Mouse (Mus musculus): ENCODE measurements around the gene Lamb1. TPM values are rescaled to one million over a fixed set of nuclear protein-coding genes. Genes with fewer than 3 reads are reported as not detected.

Lamb1 gene
- polyA plus RNA-seq (2015; fragmentation: Nextera tagmentation; extraction: Ambion mirVana): 62.1 and 71.9 TPM in 2 replicates

DNA sequence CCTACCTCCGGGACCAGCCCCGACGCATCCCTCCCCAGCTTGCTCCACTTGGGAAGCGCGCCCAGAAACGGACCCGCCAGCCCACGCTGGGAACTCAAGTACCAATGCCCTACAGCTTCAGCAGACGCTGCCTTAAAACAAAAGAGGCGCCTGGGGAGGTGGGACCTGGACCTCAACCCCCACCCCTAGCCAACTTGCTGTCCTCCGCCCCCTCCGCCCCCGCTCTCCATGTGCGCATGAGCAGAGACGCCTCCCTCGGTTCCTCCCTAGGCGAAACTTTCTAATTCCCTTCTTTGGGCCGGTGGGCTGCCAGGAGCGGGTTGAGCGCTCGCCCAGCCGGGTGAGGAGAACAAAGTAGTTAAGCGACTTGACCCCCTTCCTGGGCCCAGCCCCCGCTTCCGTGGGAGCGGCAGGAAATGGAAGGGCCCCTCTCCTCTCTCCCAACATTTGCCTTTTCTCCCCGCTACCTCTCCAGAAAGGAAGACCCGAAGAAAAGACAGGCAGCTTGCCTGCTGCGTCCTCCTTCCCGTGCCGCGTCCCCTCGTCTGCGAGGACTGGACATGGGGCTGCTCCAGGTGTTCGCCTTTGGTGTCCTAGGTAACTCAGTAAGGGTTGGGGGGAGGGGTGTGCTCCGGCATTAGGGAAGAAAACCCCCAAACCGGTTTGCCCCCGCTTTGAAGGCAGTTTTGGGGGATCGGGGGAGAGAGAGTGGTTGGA lies at the start of gene Lamb1:
Lamb1 (plus strand) TSS at position 230 of the 717 bp plus-strand sequence.
- peak within 1 kb of the TSS; percentile 83 for H3K9ac ChIP-seq
- ATAC-seq (ENCODE audit: low FRiP score, low read depth): peak; percentile 70
- H3K4me1 ChIP-seq: peaks cover 40% of the 10 kb centered on the region
- H3K36me3 ChIP-seq: peaks cover 16% of the 10 kb centered on the region
- peak within 1 kb of the TSS; percentile 69 for H3K4me3 ChIP-seq
- WGBS: under 1% methylated on average over 39 of the region's 39 CpGs
- H3K27ac ChIP-seq: peak within 1 kb of the TSS; percentile 84
- H3K4me2 ChIP-seq (replicated peaks): peak within 1 kb of the TSS; percentile 89
- peaks cover 13% of the 10 kb centered on the region for H3K27me3 ChIP-seq
- no peaks in the 10 kb centered on the region for H3K9me3 ChIP-seq

DNA sequence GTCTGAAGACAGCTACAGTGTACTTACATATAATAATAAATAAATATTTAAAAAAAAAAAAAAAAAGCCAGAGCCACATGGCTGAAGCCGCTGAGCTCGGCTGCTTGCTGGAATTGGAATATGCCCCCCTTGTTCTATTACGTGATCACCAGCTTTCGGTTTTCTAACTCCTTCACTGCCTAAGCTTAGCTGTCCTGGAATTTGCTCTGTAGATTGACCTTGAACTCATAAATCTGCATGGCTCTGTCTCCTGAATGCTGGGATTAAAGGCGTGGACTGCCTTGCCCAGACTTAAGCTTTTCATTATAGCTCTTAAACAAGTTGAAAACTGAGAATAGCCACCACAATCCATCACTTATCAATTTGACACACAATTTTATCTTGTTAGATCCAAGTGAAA lies 47.8 kb upstream of the Lamb1 start:
- peaks cover 20% of the 10 kb centered on the region for H3K4me1 ChIP-seq
- H3K36me3 ChIP-seq: no peaks in the 10 kb centered on the region
- H3K9me3 ChIP-seq: no peaks in the 10 kb centered on the region
- ATAC-seq (ENCODE audit: low FRiP score, low read depth): no peak
- H3K4me3 ChIP-seq: no peak overlapping the region
- H3K27me3 ChIP-seq: no peaks in the 10 kb centered on the region
- 52% methylated on average over 5 of the region's 5 CpGs for WGBS
- H3K9ac ChIP-seq: no peak overlapping the region
- no peak overlapping the region for H3K4me2 ChIP-seq (replicated peaks)
- no peak overlapping the region for H3K27ac ChIP-seq

DNA sequence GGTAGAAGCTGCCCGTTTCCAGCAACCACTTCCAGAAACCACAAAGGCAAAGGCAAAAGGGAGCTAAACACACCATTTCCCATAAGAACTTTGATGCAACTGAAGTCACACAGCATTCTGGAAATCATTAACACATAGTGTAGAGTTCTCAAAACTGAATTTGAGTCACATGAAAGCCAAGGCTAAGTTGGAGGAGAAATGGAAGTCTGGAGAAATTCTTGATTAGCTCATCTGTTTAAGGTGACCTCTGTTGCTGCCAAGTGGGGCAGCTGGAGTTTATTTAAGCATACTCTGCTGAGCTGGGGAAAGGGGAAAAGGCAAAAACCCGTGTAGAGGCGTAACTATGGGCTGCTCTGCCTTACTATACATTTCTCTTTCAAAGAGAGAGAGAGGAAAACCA lies 46.3 kb upstream of the Lamb1 start:
- ATAC-seq (ENCODE audit: low FRiP score, low read depth): peak; percentile 66
- Histone ChIP-seq H3K9ac (no peak overlapping the region), H3K9me3 (no peaks in the 10 kb centered on the region), H3K27me3 (no peaks in the 10 kb centered on the region), H3K36me3 (no peaks in the 10 kb centered on the region), H3K4me1 (peaks cover 15% of the 10 kb centered on the region), H3K27ac (peak overlapping the region; percentile 56; the same call in 1 of the 2 replicates), H3K4me3 (no peak overlapping the region), H3K4me2 (replicated peaks) (no peak overlapping the region)
- WGBS: 28% methylated on average over 3 of the region's 3 CpGs

DNA sequence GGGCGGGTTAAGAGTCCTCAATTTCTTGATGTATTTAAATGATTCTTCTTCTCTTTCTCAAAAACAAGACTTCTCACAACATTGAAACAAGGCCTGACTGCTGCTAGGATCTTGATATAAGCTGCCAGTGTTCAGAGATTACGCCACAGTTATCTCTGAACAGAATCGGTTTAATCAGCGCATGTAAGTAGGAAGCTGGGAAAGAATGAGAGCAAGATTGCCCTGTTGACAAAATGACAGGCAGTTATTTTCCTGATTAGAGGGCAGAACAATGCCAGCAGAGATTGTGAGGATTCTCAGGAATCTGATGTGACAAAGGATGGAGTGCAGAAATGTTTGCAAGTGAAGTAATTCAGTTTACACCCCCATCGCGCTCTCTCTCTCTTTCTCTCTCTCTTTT lies 43.5 kb upstream of the Lamb1 start:
- no peak for ATAC-seq (ENCODE audit: low FRiP score, low read depth)
- WGBS: 88% methylated on average over 6 of the region's 6 CpGs
- Histone ChIP-seq H3K9ac (no peak overlapping the region), H3K27me3 (no peaks in the 10 kb centered on the region), H3K4me3 (no peak overlapping the region), H3K9me3 (no peaks in the 10 kb centered on the region), H3K4me2 (replicated peaks) (no peak overlapping the region), H3K4me1 (peaks cover 6% of the 10 kb centered on the region), H3K36me3 (no peaks in the 10 kb centered on the region), H3K27ac (no peak overlapping the region)

DNA sequence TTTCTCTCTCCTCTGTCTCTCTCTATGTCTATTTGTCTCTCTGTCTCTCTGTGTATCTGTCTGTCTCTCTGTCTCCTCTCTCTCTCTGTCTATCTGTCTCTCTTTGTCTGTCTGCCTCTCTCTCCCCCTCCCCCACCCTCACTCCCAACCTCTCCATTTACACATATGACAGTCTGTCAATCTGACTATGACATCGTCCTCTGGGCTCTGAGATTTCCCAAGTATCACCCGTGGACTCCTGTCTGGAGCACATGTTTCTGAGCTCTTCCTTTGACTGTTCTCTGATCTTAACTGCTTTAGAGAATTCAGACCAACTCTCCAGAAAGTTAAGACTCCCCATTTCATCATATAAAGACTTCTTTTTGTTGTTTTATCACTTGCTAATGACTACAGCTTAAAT lies 42.8 kb upstream of the Lamb1 start:
- ATAC-seq (ENCODE audit: low FRiP score, low read depth): no peak
- H3K27ac ChIP-seq: no peak overlapping the region
- no peaks in the 10 kb centered on the region for H3K9me3 ChIP-seq
- H3K27me3 ChIP-seq: no peaks in the 10 kb centered on the region
- peaks cover 6% of the 10 kb centered on the region for H3K4me1 ChIP-seq
- H3K36me3 ChIP-seq: no peaks in the 10 kb centered on the region
- no peak overlapping the region for H3K9ac ChIP-seq
- no peak overlapping the region for H3K4me2 ChIP-seq (replicated peaks)
- no peak overlapping the region for H3K4me3 ChIP-seq
- 40% methylated on average over 2 of the region's 2 CpGs for WGBS

DNA sequence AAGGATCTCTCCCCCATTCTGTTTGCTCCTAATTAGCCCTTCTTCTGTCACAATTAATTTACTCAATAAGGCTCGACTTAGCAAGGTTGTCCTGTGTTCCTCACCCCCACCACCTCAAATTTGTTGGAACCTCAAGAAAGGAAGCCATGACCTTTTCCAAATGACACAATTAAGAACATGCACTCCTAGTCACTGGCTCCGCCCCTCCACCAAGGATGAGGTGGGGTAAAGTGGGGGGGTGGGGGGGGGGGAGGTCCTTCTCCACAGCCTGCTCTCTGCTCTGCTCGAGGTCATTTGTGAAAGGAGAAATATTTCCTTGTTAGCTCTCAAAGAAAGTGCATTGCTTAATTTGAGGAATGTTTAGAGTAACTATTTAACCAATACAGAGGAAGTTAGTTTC lies 42.3 kb upstream of the Lamb1 start:
- no peak for ATAC-seq (ENCODE audit: low FRiP score, low read depth)
- Histone ChIP-seq H3K9ac (no peak overlapping the region), H3K27me3 (no peaks in the 10 kb centered on the region), H3K4me3 (no peak overlapping the region), H3K9me3 (no peaks in the 10 kb centered on the region), H3K27ac (no peak overlapping the region), H3K4me1 (peaks cover 6% of the 10 kb centered on the region), H3K4me2 (replicated peaks) (no peak overlapping the region), H3K36me3 (no peaks in the 10 kb centered on the region)
- WGBS: 23% methylated on average over 3 of the region's 3 CpGs

DNA sequence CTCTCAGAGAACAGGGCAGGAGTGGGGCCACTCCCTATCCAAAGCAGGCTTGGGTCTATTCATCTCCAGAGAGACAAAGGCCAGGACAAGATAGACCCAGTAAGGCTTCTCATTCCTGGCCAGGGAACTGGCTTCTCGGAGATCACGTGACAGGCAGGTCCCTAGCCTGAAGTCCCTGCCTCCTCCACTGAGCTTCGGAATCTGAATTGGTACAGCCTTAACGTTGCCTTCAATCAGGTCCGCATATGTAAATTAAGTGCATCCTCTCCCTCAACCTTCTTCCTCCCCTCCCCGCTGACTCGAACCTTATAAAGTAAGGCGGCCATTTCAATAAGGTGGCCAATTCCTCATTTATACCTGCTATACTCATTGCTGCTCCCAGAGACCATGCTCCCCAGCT lies 39.6 kb upstream of the Lamb1 start:
- H3K27ac ChIP-seq: no peak overlapping the region
- no peaks in the 10 kb centered on the region for H3K27me3 ChIP-seq
- no peaks in the 10 kb centered on the region for H3K4me1 ChIP-seq
- 53% methylated on average over 8 of the region's 8 CpGs for WGBS
- H3K4me2 ChIP-seq (replicated peaks): no peak overlapping the region
- no peaks in the 10 kb centered on the region for H3K9me3 ChIP-seq
- H3K4me3 ChIP-seq: no peak overlapping the region
- H3K36me3 ChIP-seq: no peaks in the 10 kb centered on the region
- H3K9ac ChIP-seq: no peak overlapping the region
- no peak for ATAC-seq (ENCODE audit: low FRiP score, low read depth)

DNA sequence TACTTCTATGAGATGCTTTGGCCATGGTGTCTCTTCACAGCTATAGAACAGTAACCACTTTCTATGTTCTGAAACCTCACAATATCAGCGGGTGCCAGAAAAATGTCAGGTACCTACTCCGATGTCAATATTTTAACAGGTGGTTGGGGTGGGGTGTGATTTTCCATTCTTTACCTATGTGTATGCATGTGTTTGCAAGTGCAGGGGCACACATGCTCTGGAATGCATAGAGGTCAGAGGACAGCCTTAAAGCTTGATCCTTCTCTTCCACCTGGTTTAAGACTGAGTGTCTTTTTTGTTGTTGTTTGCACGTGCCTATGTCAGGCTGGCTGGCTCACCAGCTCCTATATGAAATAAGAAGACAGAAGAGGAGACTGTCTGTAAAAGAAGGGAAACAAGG lies 37.9 kb upstream of the Lamb1 start:
- ATAC-seq (ENCODE audit: low FRiP score, low read depth): no peak
- Histone ChIP-seq H3K4me3 (no peak overlapping the region), H3K36me3 (no peaks in the 10 kb centered on the region), H3K4me1 (peaks cover 4% of the 10 kb centered on the region; the same call in 1 of the 2 replicates), H3K9ac (no peak overlapping the region), H3K27me3 (no peaks in the 10 kb centered on the region), H3K9me3 (no peaks in the 10 kb centered on the region), H3K27ac (no peak overlapping the region), H3K4me2 (replicated peaks) (no peak overlapping the region)
- WGBS: 77% methylated on average over 3 of the region's 3 CpGs

DNA sequence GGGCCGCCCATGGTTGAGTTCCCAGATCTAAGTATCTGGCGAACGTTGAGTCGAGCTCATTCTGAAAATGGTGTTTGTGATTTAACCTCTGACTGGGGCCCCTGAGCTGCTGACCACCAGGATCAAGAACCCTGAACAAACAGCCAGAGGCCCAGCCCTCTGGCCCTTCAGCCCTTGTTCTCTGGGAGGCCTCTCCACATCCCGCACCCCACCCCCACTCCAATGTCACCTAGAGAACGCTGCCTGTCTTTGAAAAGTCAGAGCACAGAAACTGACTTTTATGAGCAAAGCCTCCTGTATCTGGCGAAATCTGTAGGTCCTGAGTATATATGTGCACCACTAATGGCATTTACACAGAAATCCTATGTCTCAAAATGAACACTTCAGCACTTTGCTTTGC lies 36.2 kb upstream of the Lamb1 start:
- H3K4me1 ChIP-seq: peaks cover 19% of the 10 kb centered on the region
- no peaks in the 10 kb centered on the region for H3K9me3 ChIP-seq
- WGBS: 52% methylated on average over 7 of the region's 7 CpGs
- H3K27ac ChIP-seq: no peak overlapping the region
- H3K9ac ChIP-seq: no peak overlapping the region
- no peaks in the 10 kb centered on the region for H3K36me3 ChIP-seq
- no peak overlapping the region for H3K4me2 ChIP-seq (replicated peaks)
- no peaks in the 10 kb centered on the region for H3K27me3 ChIP-seq
- no peak overlapping the region for H3K4me3 ChIP-seq
- ATAC-seq (ENCODE audit: low FRiP score, low read depth): no peak

DNA sequence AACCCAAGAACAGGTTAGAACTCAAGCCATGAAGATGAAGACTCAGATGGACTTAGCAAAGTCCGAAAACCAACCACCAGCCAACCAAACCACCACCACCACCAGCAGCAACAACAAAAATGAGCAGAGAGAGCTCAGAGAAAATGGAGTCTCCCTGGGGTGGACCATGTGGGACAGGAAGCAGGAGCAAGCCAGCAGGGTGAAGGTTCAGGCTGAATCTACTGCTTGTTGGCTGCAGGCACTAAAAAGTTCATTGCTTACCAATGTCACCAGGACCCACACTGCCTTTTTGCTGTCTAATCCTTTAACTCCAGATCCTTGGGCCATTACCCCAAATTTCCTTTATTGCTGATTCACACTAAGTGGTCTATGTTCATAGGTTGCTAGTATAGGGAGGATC lies 32.4 kb upstream of the Lamb1 start:
- Histone ChIP-seq H3K9me3 (no peaks in the 10 kb centered on the region), H3K36me3 (no peaks in the 10 kb centered on the region), H3K9ac (no peak overlapping the region), H3K27ac (no peak overlapping the region), H3K4me2 (replicated peaks) (no peak overlapping the region), H3K27me3 (no peaks in the 10 kb centered on the region), H3K4me3 (no peak overlapping the region), H3K4me1 (peaks cover 28% of the 10 kb centered on the region)
- 97% methylated on average over 1 of the region's 1 CpGs for WGBS
- no peak for ATAC-seq (ENCODE audit: low FRiP score, low read depth)

DNA sequence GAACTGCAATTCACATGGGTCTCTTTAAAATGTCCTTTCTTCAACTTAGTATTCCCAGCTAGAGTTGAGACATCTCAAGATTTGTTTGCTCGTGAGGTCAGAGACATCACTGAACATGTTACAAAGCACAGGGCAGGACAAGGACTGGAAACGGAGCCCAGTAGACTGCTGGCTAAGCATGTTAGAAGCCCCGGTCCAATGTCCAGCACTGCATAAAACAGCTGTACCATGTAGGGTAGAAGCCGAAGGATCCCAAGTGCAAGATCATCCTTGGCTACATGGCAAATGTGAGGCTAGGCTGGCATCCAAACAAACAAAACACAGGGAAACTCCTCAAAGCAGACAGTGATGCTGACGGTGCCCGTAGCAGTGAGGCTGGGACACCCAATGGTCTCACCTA lies 30.0 kb upstream of the Lamb1 start:
- Histone ChIP-seq H3K4me2 (replicated peaks) (no peak overlapping the region), H3K4me1 (peaks cover 28% of the 10 kb centered on the region)
- 94% methylated on average over 6 of the region's 6 CpGs for WGBS

DNA sequence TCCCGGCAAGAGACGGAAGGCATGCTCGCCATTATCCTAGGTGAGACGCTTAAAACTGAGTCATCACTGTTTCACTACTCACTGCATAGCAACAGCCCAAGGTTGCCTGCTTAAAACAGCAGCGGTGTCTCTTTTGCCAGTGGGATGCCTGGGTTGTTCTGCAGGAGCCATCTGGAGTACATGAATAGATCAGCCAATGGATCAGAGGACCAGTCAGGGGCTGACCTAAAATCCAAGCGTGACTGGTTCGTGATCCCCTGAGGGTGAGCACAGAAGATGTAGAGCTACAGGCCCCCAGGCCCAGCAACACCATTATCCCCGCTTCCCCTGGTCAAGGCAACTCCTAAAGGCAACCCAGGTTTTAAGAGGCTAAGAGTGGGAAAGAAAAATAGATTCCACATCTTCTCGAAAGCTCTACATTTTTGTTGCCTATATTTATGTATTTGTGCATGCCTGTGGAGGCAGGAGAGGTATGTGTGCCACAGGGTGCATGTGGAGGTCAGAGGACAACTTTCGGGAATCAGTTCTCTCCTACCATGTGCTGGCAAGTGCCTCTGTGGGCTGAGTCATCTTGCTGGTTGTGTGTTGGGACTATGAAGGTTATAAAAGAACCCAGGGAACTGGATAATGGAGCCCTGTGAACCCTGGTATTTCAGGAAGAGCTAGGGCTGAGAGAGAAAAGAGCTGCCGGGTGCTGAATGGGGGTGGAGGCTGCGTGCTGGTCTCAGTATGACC lies 28.0 kb upstream of the Lamb1 start:
- Histone ChIP-seq H3K4me2 (replicated peaks) (0 out of 2 replicates have a peak overlapping the region, but pooled peaks have one; percentile 14), H3K4me1 (peaks cover 26% of the 10 kb centered on the region), H3K9me3 (no peaks in the 10 kb centered on the region), H3K36me3 (no peaks in the 10 kb centered on the region), H3K4me3 (no peak overlapping the region), H3K9ac (no peak overlapping the region), H3K27ac (0 out of 2 replicates have a peak overlapping the region, but pooled peaks have one; percentile 11), H3K27me3 (no peaks in the 10 kb centered on the region)
- ATAC-seq (ENCODE audit: low FRiP score, low read depth): peak; percentile 16; the same call in 1 of the 2 replicates
- 51% methylated on average over 12 of the region's 12 CpGs for WGBS

More for the DNA sequence above, 30.0 kb upstream of the Lamb1 start:
- Histone ChIP-seq H3K4me3 (no peak overlapping the region), H3K9me3 (no peaks in the 10 kb centered on the region), H3K36me3 (no peaks in the 10 kb centered on the region), H3K27me3 (no peaks in the 10 kb centered on the region), H3K9ac (no peak overlapping the region), H3K27ac (no peak overlapping the region)
- ATAC-seq (ENCODE audit: low FRiP score, low read depth): no peak
